Mouse (Mus musculus) ES-E14 (cell line): Measurements from ENCODE around the gene Arglu1. TPM values are rescaled to one million over a fixed set of nuclear protein-coding genes. Genes with fewer than 3 reads are reported as not detected.

ENCODE experiments used
- DNase-seq: peaks from one replicate; pipeline ENCODE4 v3.0.0-alpha.2; 2013; ENCODE audit warnings: low read depth, low spot score
- H3K27ac ChIP-seq: 2 replicates; pipeline ENCODE4 v1.5.1; 2012; ENCODE audit warnings: low read depth, mild to moderate bottlenecking, low read length, moderate library complexity, mixed read lengths; ENCODE audit not compliant: poor library complexity, insufficient read depth, severe bottlenecking
- H3K36me3 ChIP-seq: 2 replicates; pipeline ENCODE4 v1.6.1; 2012; ENCODE audit warnings: mild to moderate bottlenecking, low read length, moderate library complexity, mixed read lengths; ENCODE audit not compliant: control insufficient read depth, poor library complexity, insufficient read depth, severe bottlenecking
- H3K4me1 ChIP-seq, 2 experiments: fragments of 150-350 bp in 1 of 2; sonication (generic) in 1 of 2; 2 replicates each; pipeline ENCODE4 v1.6.1; 2012; ENCODE audit warnings: low read length in 2 of 2, mild to moderate bottlenecking in 1 of 2, mixed read lengths in 1 of 2; ENCODE audit not compliant: control insufficient read depth in 2 of 2, insufficient read depth in 2 of 2, poor library complexity in 1 of 2
- H3K4me3 ChIP-seq, 2 experiments: fragments of 150-350 bp in 1 of 2; sonication (generic) in 1 of 2; 2 replicates each; pipeline ENCODE4 v1.5.1; 2012; ENCODE audit warnings: low read length in 2 of 2, low read depth in 1 of 2, mild to moderate bottlenecking in 1 of 2, mixed read lengths in 1 of 2; ENCODE audit not compliant: insufficient read depth in 1 of 2, poor library complexity in 1 of 2, severe bottlenecking in 1 of 2
- H3K9ac ChIP-seq: 2 replicates; pipeline ENCODE4 v1.6.1; 2012; ENCODE audit warnings: low read depth, mild to moderate bottlenecking, low read length, mixed read lengths; ENCODE audit not compliant: poor library complexity, insufficient read depth, severe bottlenecking
- H3K9me3 ChIP-seq: fragments of 150-350 bp; sonication (generic); 2 replicates; pipeline ENCODE4 v1.6.1; 2012; ENCODE audit warnings: low read depth, mild to moderate bottlenecking, low read length; ENCODE audit not compliant: control insufficient read depth, insufficient read depth
- CHD2 ChIP-seq: IDR thresholded peaks from 2 replicates; pipeline ENCODE4 v1.6.1; 2014; ENCODE audit warnings: mild to moderate bottlenecking, low read depth, low read length, inconsistent platforms
- HCFC1 ChIP-seq: IDR thresholded peaks from 2 replicates; pipeline ENCODE4 v1.6.1; 2012; ENCODE audit warnings: low read length, inconsistent platforms, borderline replicate concordance; ENCODE audit not compliant: insufficient read depth
- MAFK ChIP-seq: IDR thresholded peaks from 2 replicates; pipeline ENCODE4 v1.6.1; 2014; ENCODE audit warnings: mild to moderate bottlenecking, low read depth, low read length, inconsistent platforms; ENCODE audit not compliant: insufficient read depth
- ZC3H11A ChIP-seq: IDR thresholded peaks from 2 replicates; pipeline ENCODE4 v1.6.1; 2012; ENCODE audit warnings: low read depth, mild to moderate bottlenecking, inconsistent platforms, low read length, borderline replicate concordance
- ZNF384 ChIP-seq: IDR thresholded peaks from 2 replicates; pipeline ENCODE4 v1.6.1; 2012; ENCODE audit warnings: low read depth, low read length, inconsistent platforms
- in situ Hi-C, 2 experiments: fragments of 600-800 bp; cut with MboI; formaldehyde crosslinking; loops; one replicate each; pipeline ENCODE4 v1.15.1; 2025; ENCODE audit warnings: low sequenced_read_pairs in 2 of 2, inconsistent platforms in 1 of 2; ENCODE audit not compliant: unreplicated experiment in 2 of 2
- total RNA-seq: library from RNA; depleted of rRNA; stranded (reverse); fragments of 300-350 nt; gene quantifications from 2 replicates; pipeline ENCODE4 v1.2.3, GENCODE M21; 2012

Gene Arglu1
- total RNA-seq, 1 experiment = 75.9 TPM

DNA sequence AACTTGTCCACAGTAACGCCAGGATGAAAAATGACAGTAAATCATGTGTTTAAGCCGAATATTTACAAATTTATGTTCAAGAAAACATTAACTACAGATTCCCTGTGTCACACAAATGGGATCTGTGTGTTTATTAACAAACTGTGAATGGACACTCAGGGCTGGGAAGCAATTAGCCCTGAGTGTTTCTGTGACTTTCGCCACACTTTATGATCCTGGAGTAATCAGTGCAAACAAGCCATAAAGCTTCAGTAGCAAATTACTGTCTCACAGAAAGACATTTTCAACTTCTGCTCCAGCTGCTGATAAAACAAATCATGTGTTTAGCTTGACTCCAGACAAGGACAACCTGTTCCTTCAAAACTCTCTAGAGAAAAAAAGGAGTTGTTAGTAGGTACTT lies 7.6 kb downstream of the Arglu1 start:
- no peak overlapping the region for H3K9ac ChIP-seq
- H3K36me3 ChIP-seq = peaks cover 28% of the 10 kb centered on the region
- no peaks in the 10 kb centered on the region for H3K9me3 ChIP-seq
- peaks cover 0 to under 1% of the 10 kb centered on the region in 2 experiments; a peak in 2 of 4 replicates for H3K4me1 ChIP-seq
- no peak overlapping the region for H3K4me3 ChIP-seq
- in situ Hi-C loops = no loop called here
- TF ChIP-seq MAFK = no peak
- TF ChIP-seq ZNF384 = no peak
- TF ChIP-seq CHD2 = no peak
- no peak for TF ChIP-seq ZC3H11A
- no peak for TF ChIP-seq HCFC1
- no peak for DNase-seq
- no peak overlapping the region for H3K27ac ChIP-seq

DNA sequence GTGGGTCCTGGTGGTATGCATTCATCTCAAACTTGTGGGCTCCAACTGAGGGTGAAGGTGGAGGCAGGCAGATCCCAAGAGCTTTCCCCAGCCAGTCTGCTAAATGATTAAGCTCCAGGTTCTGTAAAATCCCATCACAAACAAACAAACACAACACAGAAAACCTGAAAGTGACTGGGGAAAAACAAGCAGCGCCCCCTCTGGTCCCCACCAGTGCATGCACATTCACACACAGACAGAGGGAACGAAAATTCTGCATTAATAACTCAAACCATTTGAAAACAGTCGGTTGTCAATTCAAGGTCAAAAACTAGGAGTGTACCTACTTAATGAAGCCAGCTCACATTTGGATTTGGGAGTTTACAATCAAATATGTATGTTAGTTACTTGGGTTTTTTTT lies 12.1 kb downstream of the Arglu1 start:
- in situ Hi-C loops = no loop called here
- H3K4me3 ChIP-seq = no peak overlapping the region
- DNase-seq = no peak
- peaks cover 41% of the 10 kb centered on the region for H3K36me3 ChIP-seq
- H3K9ac ChIP-seq = no peak overlapping the region
- TF ChIP-seq ZNF384 (no peak), CHD2 (no peak), HCFC1 (no peak), ZC3H11A (no peak), MAFK (no peak)
- peaks cover 0 to 2% of the 10 kb centered on the region in 2 experiments; a peak in 1 of 4 replicates for H3K4me1 ChIP-seq
- H3K27ac ChIP-seq = no peak overlapping the region
- H3K9me3 ChIP-seq = no peaks in the 10 kb centered on the region

DNA sequence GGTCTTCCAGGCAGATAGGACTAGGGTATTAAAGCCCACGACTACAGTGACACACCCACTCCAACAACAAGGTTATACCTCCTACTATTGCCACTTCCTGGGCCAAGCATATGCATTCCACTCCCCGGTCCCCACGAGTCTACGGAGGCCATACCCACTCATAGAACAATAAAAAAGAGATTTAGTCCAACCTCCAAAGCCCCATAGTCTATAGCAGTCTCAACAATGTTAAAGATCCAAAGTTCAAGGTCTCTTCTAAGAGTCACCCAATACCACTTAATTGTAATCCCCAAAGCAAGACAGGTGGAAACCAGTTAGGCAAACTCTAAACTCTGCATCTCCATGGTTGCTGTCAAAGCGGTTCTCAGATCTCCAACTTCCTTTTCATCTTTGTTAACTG lies 15.5 kb downstream of the Arglu1 start:
- H3K4me3 ChIP-seq = no peak overlapping the region
- H3K36me3 ChIP-seq = peaks cover 32% of the 10 kb centered on the region
- no peaks in the 10 kb centered on the region for H3K9me3 ChIP-seq
- no peak overlapping the region for H3K9ac ChIP-seq
- TF ChIP-seq ZC3H11A = no peak
- no peak for TF ChIP-seq CHD2
- in situ Hi-C loops = loop anchor here (25.0 kb wide), 2 partner anchors 312 to 438 kb away; no protein-coding TSS in a partner anchor
- no peak overlapping the region for H3K27ac ChIP-seq
- peaks cover 3 to 4% of the 10 kb centered on the region in 2 experiments; a peak in 1 of 4 replicates for H3K4me1 ChIP-seq
- DNase-seq = no peak

DNA sequence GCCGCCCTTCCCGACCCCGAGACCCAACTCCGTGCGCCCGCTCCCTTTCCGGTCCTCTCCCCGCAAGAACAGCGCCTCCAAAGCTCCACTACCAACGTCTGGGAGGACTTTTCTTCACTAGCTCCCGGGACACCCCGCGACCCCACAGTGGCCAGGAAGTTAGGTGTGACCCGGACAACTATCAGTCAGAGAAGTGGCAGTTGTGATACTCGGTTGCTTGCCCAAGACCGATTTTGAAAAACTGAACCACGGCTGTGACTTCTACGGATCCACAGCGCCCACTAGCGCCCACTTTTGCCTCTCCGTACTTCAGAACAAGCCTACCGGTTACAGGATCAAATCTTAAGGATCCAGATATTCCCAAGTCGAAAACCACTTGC lies 28.6 kb downstream of the Arglu1 start:
- TF ChIP-seq HCFC1 (no peak), ZNF384 (no peak), MAFK (no peak), ZC3H11A (peak; percentile 93), CHD2 (no peak)
- in situ Hi-C loops = loop anchor here (25.0 kb wide), 2 partner anchors 326 to 424 kb away; no protein-coding TSS in a partner anchor
- no peak overlapping the region for H3K27ac ChIP-seq
- no peaks in the 10 kb centered on the region for H3K9me3 ChIP-seq
- H3K9ac ChIP-seq = peak overlapping the region; percentile 65
- peaks cover 1 to 3% of the 10 kb centered on the region in 2 experiments; a peak in 1 of 4 replicates for H3K4me1 ChIP-seq
- peak overlapping the region; percentile 87 to 91 for H3K4me3 ChIP-seq
- DNase-seq = peak; percentile 86
- peaks cover 6% of the 10 kb centered on the region for H3K36me3 ChIP-seq

DNA sequence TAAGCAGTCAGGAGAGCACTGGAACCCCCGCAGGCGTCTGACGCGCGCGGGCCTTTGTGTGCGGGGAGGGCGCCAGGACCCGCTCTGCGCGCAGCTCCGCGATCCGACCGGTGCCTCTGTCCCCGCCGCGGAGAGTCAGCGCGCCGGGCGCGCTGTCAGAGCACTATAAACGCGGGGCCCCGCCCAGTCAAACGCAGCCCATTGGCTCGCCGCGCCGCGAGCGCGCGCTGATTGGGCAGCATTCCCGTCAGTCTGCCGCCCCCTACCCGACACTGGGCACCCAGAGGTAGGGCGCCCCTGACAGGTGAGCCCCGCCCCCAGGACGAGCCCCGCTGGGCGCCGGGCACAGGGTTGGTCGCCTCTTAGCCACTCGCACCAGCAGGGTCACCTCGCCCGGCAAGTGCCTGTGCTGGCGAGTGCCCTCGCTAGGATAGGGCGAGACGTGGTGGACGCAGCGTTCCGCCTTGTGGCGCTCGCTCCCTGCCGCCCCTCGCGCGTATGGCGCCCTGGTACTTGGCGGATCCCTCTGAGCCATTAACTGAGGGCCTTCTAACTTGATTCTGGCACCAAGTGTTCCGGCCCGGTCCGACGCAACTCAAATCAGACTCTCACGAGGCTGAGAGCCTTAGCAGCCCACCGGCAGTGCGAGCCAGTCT lies 29.1 kb downstream of the Arglu1 start, which contains the start of gene Efnb2:
Gene Efnb2, minus strand, starts transcription at position 140 of the 656 bp plus-strand sequence.
- H3K27ac ChIP-seq = no peak within 1 kb of the TSS
- H3K4me3 ChIP-seq = peak within 1 kb of the TSS; percentile 87 to 91
- peak within 1 kb of the TSS; percentile 75 for H3K9ac ChIP-seq
- in situ Hi-C loops = loop anchor here (25.0 kb wide), 2 partner anchors 326 to 424 kb away; no protein-coding TSS in a partner anchor
- peaks cover 4% of the 10 kb centered on the region; the same call in 1 of the 2 replicates for H3K36me3 ChIP-seq
- peaks cover 1 to 5% of the 10 kb centered on the region in 2 experiments; a peak in 2 of 4 replicates for H3K4me1 ChIP-seq
- H3K9me3 ChIP-seq = no peaks in the 10 kb centered on the region
- DNase-seq = peak; percentile 82
- TF ChIP-seq CHD2 (peak; percentile 90), ZNF384 (no peak), HCFC1 (peak; percentile 20; the same call in 1 of the 2 replicates), ZC3H11A (no peak), MAFK (no peak)
